15 mouse cellular contexts compared by ENCODE assay signal in the genomic region with DNA sequence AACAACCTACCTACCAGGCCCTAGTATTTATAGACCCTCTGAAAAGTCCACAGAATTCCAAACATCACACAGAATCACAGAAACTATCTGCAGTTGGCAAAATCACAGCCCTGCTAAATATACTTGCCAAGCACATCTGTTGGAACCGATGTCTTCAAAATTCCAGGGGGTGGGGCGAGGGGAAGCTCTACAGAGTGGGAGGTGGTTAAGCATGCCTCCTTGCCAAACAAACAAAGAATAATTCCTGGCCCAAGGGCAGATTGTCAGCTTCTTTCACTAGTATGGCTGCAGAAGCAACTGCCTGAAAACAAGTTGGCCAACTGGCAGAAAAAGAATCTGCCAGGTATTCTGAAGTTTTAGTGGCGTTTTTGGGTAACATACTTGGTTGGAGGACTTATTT. TPM values are rescaled to one million over a fixed set of nuclear protein-coding genes. Genes with fewer than 3 reads are reported as not detected.
DNase-seq lines count a peak whose midpoint lies in the region; ATAC-seq and TF ChIP-seq lines count a peak whose summit lies in the region.
"Had no signal": no experiment of that assay in that cellular context is flagged by ENCODE, and none has a peak within 500 bp of the region (broad histone marks: within the 10 kb centered on the region; RNA-seq: fewer than 3 reads in every experiment).

No protein-coding gene starts in this region.

- DNase-seq in lung, postnatal 0 days (ENCODE audit: low spot score): peak; percentile 49
- DNase-seq in cerebellum, adult 18-20 months: no peak
- DNase-seq: left cerebral cortex, postnatal 4 days had no signal

- no peak for TF ChIP-seq CTCF in lung, postnatal 0 days (IDR thresholded peaks at IDR 0.05)

- H3K9ac ChIP-seq in intestine, embryonic 16.5 days (ENCODE audit: low read depth, low read length): no peak overlapping the region
- no peak overlapping the region for H3K9ac ChIP-seq in intestine, embryonic 15.5 days
- H3K9ac ChIP-seq in embryonic facial prominence, embryonic 15.5 days: no peak overlapping the region
- no peak overlapping the region for H3K9ac ChIP-seq in heart, embryonic 16.5 days (ENCODE audit: low read length)
- H3K9ac ChIP-seq in lung, postnatal 0 days (replicated peaks; ENCODE audit: low read depth): no peak overlapping the region
- H3K9ac ChIP-seq in midbrain, embryonic 15.5 days: no peak overlapping the region
- H3K9ac ChIP-seq: lung, embryonic 15.5 days had no signal

- TF ChIP-seq EP300 in lung, postnatal 0 days (IDR thresholded peaks at IDR 0.05): no peak

- no peak overlapping the region for H3K4me2 ChIP-seq in intestine, embryonic 16.5 days (ENCODE audit: low read depth, low read length)
- H3K4me2 ChIP-seq in intestine, embryonic 15.5 days (replicated peaks): no peak overlapping the region
- H3K4me2 ChIP-seq in embryonic facial prominence, embryonic 15.5 days (replicated peaks): no peak overlapping the region
- no peak overlapping the region for H3K4me2 ChIP-seq in heart, embryonic 16.5 days (ENCODE audit: low read depth, low read length)
- H3K4me2 ChIP-seq in lung, postnatal 0 days (replicated peaks; ENCODE audit: low read depth, low read length): no peak overlapping the region
- H3K4me2 ChIP-seq in midbrain, embryonic 15.5 days: no peak overlapping the region
- H3K4me2 ChIP-seq: lung, embryonic 15.5 days had no signal

- ATAC-seq in intestine, embryonic 16.5 days: 0 out of 2 replicates have a peak, but pooled peaks have one; percentile 40
- no peak for ATAC-seq in intestine, embryonic 15.5 days
- peak; percentile 67; the same call in 1 of the 2 replicates for ATAC-seq in embryonic facial prominence, embryonic 15.5 days (ENCODE audit: insufficient number of reproducible peaks, low FRiP score, low TSS enrichment, low read depth)
- ATAC-seq in heart, embryonic 16.5 days (replicated peaks; ENCODE audit: extremely low read depth, insufficient read depth, low FRiP score): no peak
- ATAC-seq in lung, postnatal 0 days: no peak
- ATAC-seq in midbrain, embryonic 15.5 days (replicated peaks): no peak
- no peak for ATAC-seq in megakaryocyte, adult 5-6 weeks (ENCODE audit: poor library complexity, severe bottlenecking)

- no peak overlapping the region for H3K4me3 ChIP-seq in intestine, embryonic 16.5 days (ENCODE audit: low read length)
- no peak overlapping the region for H3K4me3 ChIP-seq in intestine, embryonic 15.5 days (replicated peaks)
- H3K4me3 ChIP-seq in embryonic facial prominence, embryonic 15.5 days (replicated peaks): no peak overlapping the region
- H3K4me3 ChIP-seq in heart, embryonic 16.5 days (ENCODE audit: low read length): no peak overlapping the region
- H3K4me3 ChIP-seq in lung, postnatal 0 days (ENCODE audit: low read depth, low read length): no peak overlapping the region
- H3K4me3 ChIP-seq in midbrain, embryonic 15.5 days: no peak overlapping the region
- H3K4me3 ChIP-seq: forebrain, embryonic 10.5 days; lung, embryonic 15.5 days had no signal

- WGBS in intestine, embryonic 16.5 days: 50% methylated on average over 3 of the region's 3 CpGs
- WGBS in intestine, embryonic 15.5 days: 61% methylated on average over 3 of the region's 3 CpGs
- 25% methylated on average over 3 of the region's 3 CpGs for WGBS in embryonic facial prominence, embryonic 15.5 days
- WGBS in heart, embryonic 16.5 days: 36% methylated on average over 3 of the region's 3 CpGs
- 47% methylated on average over 3 of the region's 3 CpGs for WGBS in lung, postnatal 0 days
- WGBS in midbrain, embryonic 15.5 days: 81% methylated on average over 3 of the region's 3 CpGs

- no peaks in the 10 kb centered on the region for H3K27me3 ChIP-seq in intestine, embryonic 16.5 days (replicated peaks; ENCODE audit: control insufficient read depth, insufficient read depth, low read length)
- H3K27me3 ChIP-seq in intestine, embryonic 15.5 days (replicated peaks): no peaks in the 10 kb centered on the region
- H3K27me3 ChIP-seq in embryonic facial prominence, embryonic 15.5 days: no peaks in the 10 kb centered on the region
- no peaks in the 10 kb centered on the region for H3K27me3 ChIP-seq in heart, embryonic 16.5 days (ENCODE audit: control insufficient read depth, insufficient read depth, low read length)
- no peaks in the 10 kb centered on the region for H3K27me3 ChIP-seq in lung, postnatal 0 days (replicated peaks; ENCODE audit: insufficient read depth, low read length)
- H3K27me3 ChIP-seq in midbrain, embryonic 15.5 days (replicated peaks): no peaks in the 10 kb centered on the region
- H3K27me3 ChIP-seq: lung, embryonic 15.5 days had no signal

- no peak overlapping the region for H3K27ac ChIP-seq in intestine, embryonic 16.5 days (ENCODE audit: low read length)
- no peak overlapping the region for H3K27ac ChIP-seq in intestine, embryonic 15.5 days
- peak overlapping the region; percentile 22; the same call in 1 of the 2 replicates for H3K27ac ChIP-seq in embryonic facial prominence, embryonic 15.5 days (replicated peaks)
- peak overlapping the region; percentile 57; the same call in 1 of the 2 replicates for H3K27ac ChIP-seq in heart, embryonic 16.5 days (ENCODE audit: low read length)
- H3K27ac ChIP-seq in lung, postnatal 0 days (ENCODE audit: low read length): no peak overlapping the region
- H3K27ac ChIP-seq in midbrain, embryonic 15.5 days: no peak overlapping the region
- H3K27ac ChIP-seq: forebrain, embryonic 10.5 days; lung, embryonic 15.5 days had no signal

- no peaks in the 10 kb centered on the region for H3K36me3 ChIP-seq in intestine, embryonic 16.5 days (ENCODE audit: control insufficient read depth, insufficient read depth, low read length)
- H3K36me3 ChIP-seq in intestine, embryonic 15.5 days: no peaks in the 10 kb centered on the region
- no peaks in the 10 kb centered on the region for H3K36me3 ChIP-seq in embryonic facial prominence, embryonic 15.5 days
- H3K36me3 ChIP-seq in heart, embryonic 16.5 days (ENCODE audit: control insufficient read depth, insufficient read depth): no peaks in the 10 kb centered on the region
- no peaks in the 10 kb centered on the region for H3K36me3 ChIP-seq in lung, postnatal 0 days (ENCODE audit: insufficient read depth, low read length)
- no peaks in the 10 kb centered on the region for H3K36me3 ChIP-seq in midbrain, embryonic 15.5 days (replicated peaks)
- H3K36me3 ChIP-seq: forebrain, embryonic 10.5 days; lung, embryonic 15.5 days had no signal

- H3K4me1 ChIP-seq in intestine, embryonic 16.5 days (ENCODE audit: control insufficient read depth, insufficient read depth, low read length): no peaks in the 10 kb centered on the region
- no peaks in the 10 kb centered on the region for H3K4me1 ChIP-seq in intestine, embryonic 15.5 days (replicated peaks)
- no peaks in the 10 kb centered on the region; the same call in 1 of the 2 replicates for H3K4me1 ChIP-seq in embryonic facial prominence, embryonic 15.5 days
- peaks cover 5% of the 10 kb centered on the region for H3K4me1 ChIP-seq in heart, embryonic 16.5 days (ENCODE audit: control insufficient read depth, insufficient read depth, low read length)
- no peaks in the 10 kb centered on the region for H3K4me1 ChIP-seq in lung, postnatal 0 days (ENCODE audit: insufficient read depth, low read depth, low read length)
- no peaks in the 10 kb centered on the region for H3K4me1 ChIP-seq in midbrain, embryonic 15.5 days
- H3K4me1 ChIP-seq: lung, embryonic 15.5 days had no signal

- 0 out of 2 replicates have a peak, but pooled peaks cover 4% of the 10 kb centered on the region for H3K9me3 ChIP-seq in intestine, embryonic 16.5 days (ENCODE audit: control insufficient read depth, low read length)
- no peaks in the 10 kb centered on the region for H3K9me3 ChIP-seq in intestine, embryonic 15.5 days
- no peaks in the 10 kb centered on the region for H3K9me3 ChIP-seq in embryonic facial prominence, embryonic 15.5 days (replicated peaks)
- peaks cover 6% of the 10 kb centered on the region; the same call in 1 of the 2 replicates for H3K9me3 ChIP-seq in heart, embryonic 16.5 days (replicated peaks; ENCODE audit: control insufficient read depth, low read length)
- H3K9me3 ChIP-seq in lung, postnatal 0 days (ENCODE audit: low read length): no peaks in the 10 kb centered on the region
- H3K9me3 ChIP-seq in midbrain, embryonic 15.5 days: no peaks in the 10 kb centered on the region
- H3K9me3 ChIP-seq: forebrain, embryonic 10.5 days; lung, embryonic 15.5 days had no signal

RNA-seq across cellular contexts. Expression of a gene that starts 9.7 kb away (rescaled TPM):
- polyA plus RNA-seq in intestine, embryonic 16.5 days (2015; fragmentation: Nextera tagmentation; extraction: Ambion mirVana): 0.20 and 0.29 TPM in 2 replicates
- 0.33 and 0.43 TPM in 2 replicates for polyA plus RNA-seq in intestine, embryonic 15.5 days (2015; fragmentation: Nextera tagmentation; extraction: Ambion mirVana)
- 0.52 and 0.54 TPM in 2 replicates for polyA plus RNA-seq in embryonic facial prominence, embryonic 15.5 days (2015; fragmentation: Nextera tagmentation; extraction: Ambion mirVana)
- 0.21 and 0.37 TPM in 2 replicates for polyA plus RNA-seq in heart, embryonic 16.5 days (2015; fragmentation: Nextera tagmentation; extraction: Ambion mirVana)
- 0.14 TPM in 1 of 2 replicates, not detected in the other for polyA plus RNA-seq in lung, postnatal 0 days (2015; fragmentation: Nextera tagmentation; extraction: Ambion mirVana)
- 0.11 TPM in 1 of 2 replicates, not detected in the other for polyA plus RNA-seq in midbrain, embryonic 15.5 days (2015; fragmentation: Nextera tagmentation; extraction: Ambion mirVana)
- not detected in 2 replicates for total RNA-seq in megakaryocyte, adult 5-6 weeks (2015)
- not detected in 2 replicates for total RNA-seq in megakaryocyte, adult 5-6 weeks (2017)
- total RNA-seq: monocyte, adult 5-6 weeks had no signal
- polyA plus RNA-seq: forebrain, embryonic 10.5 days had no signal

RNA-seq across cellular contexts. Expression of a gene that starts 24.4 kb away (rescaled TPM):
- polyA plus RNA-seq in intestine, embryonic 16.5 days (2015; fragmentation: Nextera tagmentation; extraction: Ambion mirVana): not detected in 2 replicates
- polyA plus RNA-seq in intestine, embryonic 15.5 days (2015; fragmentation: Nextera tagmentation; extraction: Ambion mirVana): not detected in 2 replicates
- not detected in 2 replicates for polyA plus RNA-seq in embryonic facial prominence, embryonic 15.5 days (2015; fragmentation: Nextera tagmentation; extraction: Ambion mirVana)
- not detected in 2 replicates for polyA plus RNA-seq in heart, embryonic 16.5 days (2015; fragmentation: Nextera tagmentation; extraction: Ambion mirVana)
- polyA plus RNA-seq in lung, postnatal 0 days (2015; fragmentation: Nextera tagmentation; extraction: Ambion mirVana): not detected in 2 replicates
- polyA plus RNA-seq in midbrain, embryonic 15.5 days (2015; fragmentation: Nextera tagmentation; extraction: Ambion mirVana): not detected in 2 replicates
- total RNA-seq in megakaryocyte, adult 5-6 weeks (2015): 0.11 TPM in 1 of 2 replicates, not detected in the other
- total RNA-seq in megakaryocyte, adult 5-6 weeks (2017): not detected in 2 replicates
- total RNA-seq: left cerebral cortex, postnatal 4 days; monocyte, adult 5-6 weeks had no signal
- polyA plus RNA-seq: forebrain, embryonic 10.5 days; intestine, embryonic 14.5 days; lung, embryonic 15.5 days; urinary bladder, adult 2 months had no signal

RNA-seq across cellular contexts. Expression of a gene that starts 32.7 kb away (rescaled TPM):
- not detected in 2 replicates for polyA plus RNA-seq in intestine, embryonic 16.5 days (2015; fragmentation: Nextera tagmentation; extraction: Ambion mirVana)
- not detected in 2 replicates for polyA plus RNA-seq in intestine, embryonic 15.5 days (2015; fragmentation: Nextera tagmentation; extraction: Ambion mirVana)
- polyA plus RNA-seq in embryonic facial prominence, embryonic 15.5 days (2015; fragmentation: Nextera tagmentation; extraction: Ambion mirVana): not detected in 2 replicates
- not detected in 2 replicates for polyA plus RNA-seq in heart, embryonic 16.5 days (2015; fragmentation: Nextera tagmentation; extraction: Ambion mirVana)
- polyA plus RNA-seq in lung, postnatal 0 days (2015; fragmentation: Nextera tagmentation; extraction: Ambion mirVana): not detected in 2 replicates
- not detected in 2 replicates for polyA plus RNA-seq in midbrain, embryonic 15.5 days (2015; fragmentation: Nextera tagmentation; extraction: Ambion mirVana)
- not detected in 2 replicates for total RNA-seq in megakaryocyte, adult 5-6 weeks (2015)
- not detected in 2 replicates for total RNA-seq in megakaryocyte, adult 5-6 weeks (2017)
- total RNA-seq: left cerebral cortex, postnatal 4 days; monocyte, adult 5-6 weeks had no signal
- polyA plus RNA-seq: cortical plate, adult 2 months; forebrain, embryonic 10.5 days; intestine, embryonic 14.5 days; lung, embryonic 15.5 days; urinary bladder, adult 2 months had no signal

RNA-seq across cellular contexts. Expression of a gene that starts 40.2 kb away (rescaled TPM):
- 0.37 and 0.54 TPM in 2 replicates for polyA plus RNA-seq in intestine, embryonic 16.5 days (2015; fragmentation: Nextera tagmentation; extraction: Ambion mirVana)
- polyA plus RNA-seq in intestine, embryonic 15.5 days (2015; fragmentation: Nextera tagmentation; extraction: Ambion mirVana): 0.48 and 0.68 TPM in 2 replicates
- 0.43 and 0.56 TPM in 2 replicates for polyA plus RNA-seq in embryonic facial prominence, embryonic 15.5 days (2015; fragmentation: Nextera tagmentation; extraction: Ambion mirVana)
- polyA plus RNA-seq in heart, embryonic 16.5 days (2015; fragmentation: Nextera tagmentation; extraction: Ambion mirVana): 0.71 TPM in 1 of 2 replicates, not detected in the other
- polyA plus RNA-seq in lung, postnatal 0 days (2015; fragmentation: Nextera tagmentation; extraction: Ambion mirVana): 0.27 and 0.55 TPM in 2 replicates
- not detected in 2 replicates for polyA plus RNA-seq in midbrain, embryonic 15.5 days (2015; fragmentation: Nextera tagmentation; extraction: Ambion mirVana)
- total RNA-seq in megakaryocyte, adult 5-6 weeks (2015): 11.4 and 11.6 TPM in 2 replicates
- total RNA-seq in megakaryocyte, adult 5-6 weeks (2017): 8.2 and 10.4 TPM in 2 replicates
- total RNA-seq: left cerebral cortex, postnatal 4 days; monocyte, adult 5-6 weeks had no signal
- polyA plus RNA-seq: cortical plate, adult 2 months; forebrain, embryonic 10.5 days; lung, embryonic 15.5 days; urinary bladder, adult 2 months had no signal

RNA-seq across cellular contexts. Expression of a gene that starts 57.0 kb away (rescaled TPM):
- polyA plus RNA-seq in intestine, embryonic 16.5 days (2015; fragmentation: Nextera tagmentation; extraction: Ambion mirVana): not detected in 2 replicates
- not detected in 2 replicates for polyA plus RNA-seq in intestine, embryonic 15.5 days (2015; fragmentation: Nextera tagmentation; extraction: Ambion mirVana)
- polyA plus RNA-seq in embryonic facial prominence, embryonic 15.5 days (2015; fragmentation: Nextera tagmentation; extraction: Ambion mirVana): not detected in 2 replicates
- polyA plus RNA-seq in heart, embryonic 16.5 days (2015; fragmentation: Nextera tagmentation; extraction: Ambion mirVana): not detected in 2 replicates
- 0.05 and 0.10 TPM in 2 replicates for polyA plus RNA-seq in lung, postnatal 0 days (2015; fragmentation: Nextera tagmentation; extraction: Ambion mirVana)
- polyA plus RNA-seq in midbrain, embryonic 15.5 days (2015; fragmentation: Nextera tagmentation; extraction: Ambion mirVana): 0.08 and 0.09 TPM in 2 replicates
- not detected in 2 replicates for total RNA-seq in megakaryocyte, adult 5-6 weeks (2015)
- total RNA-seq in megakaryocyte, adult 5-6 weeks (2017): not detected in 2 replicates
- total RNA-seq: left cerebral cortex, postnatal 4 days; monocyte, adult 5-6 weeks had no signal
- polyA plus RNA-seq: cortical plate, adult 2 months; forebrain, embryonic 10.5 days; intestine, embryonic 14.5 days; lung, embryonic 15.5 days; urinary bladder, adult 2 months had no signal

Comparison
In these comparisons a context has a peak if more than half of its experiments do, and no peak if none do; other contexts are left out.
1. ATAC-seq: peak in intestine, embryonic 16.5 days (single experiment) and embryonic facial prominence, embryonic 15.5 days (single experiment); none in intestine, embryonic 15.5 days (single experiment), heart, embryonic 16.5 days (single experiment), lung, postnatal 0 days (single experiment), midbrain, embryonic 15.5 days (single experiment) and megakaryocyte, adult 5-6 weeks (single experiment).
2. H3K27ac ChIP-seq: peak in embryonic facial prominence, embryonic 15.5 days (single experiment) and heart, embryonic 16.5 days (single experiment); none in intestine, embryonic 16.5 days (single experiment), intestine, embryonic 15.5 days (single experiment), lung, postnatal 0 days (single experiment) and midbrain, embryonic 15.5 days (single experiment).